Mouse (Mus musculus) limb, embryonic 11.5 days (tissue): ENCODE measurements at regions not wholly inside any gene's neighbourhood (a gene's known extent, or its start where the extent isn't known, plus 50 kb on each side); places are given as distances from the start of the nearest gene placed in this dataset. TPM values are rescaled to one million over a fixed set of nuclear protein-coding genes. Genes with fewer than 3 reads are reported as not detected.

ENCODE experiments used
- ATAC-seq: fragments of 200-750 bp; cut with Nextera tagmentation; 2 replicates; pipeline ENCODE4 v1.8.0; 2017; ENCODE audit warnings: low read depth; ENCODE audit not compliant: insufficient number of reproducible peaks, low FRiP score, low TSS enrichment
- DNase-seq: peaks from one replicate; pipeline ENCODE4 v3.0.0-alpha.2; 2015; ENCODE audit warnings: low spot score
- H3K27ac ChIP-seq: fragments of 300-500 bp; sonication (generic); replicated peaks from 2 replicates; pipeline ENCODE4 v1.5.1; 2014; ENCODE audit warnings: low read depth, mild to moderate bottlenecking, low read length
- H3K27me3 ChIP-seq: fragments of 300-500 bp; sonication (generic); 2 replicates; pipeline ENCODE4 v1.6.1; 2014; ENCODE audit warnings: mild to moderate bottlenecking, low read length, mixed read lengths; ENCODE audit not compliant: control insufficient read depth, insufficient read depth
- H3K36me3 ChIP-seq: fragments of 300-500 bp; sonication (generic); 2 replicates; pipeline ENCODE4 v1.6.1; 2014; ENCODE audit warnings: mild to moderate bottlenecking, low read length, moderate library complexity, mixed read lengths; ENCODE audit not compliant: control insufficient read depth, insufficient read depth
- H3K4me1 ChIP-seq: fragments of 300-500 bp; sonication (generic); 2 replicates; pipeline ENCODE4 v1.6.1; 2014; ENCODE audit warnings: low read length, mixed read lengths; ENCODE audit not compliant: control insufficient read depth, insufficient read depth
- H3K4me2 ChIP-seq: fragments of 300-500 bp; sonication (generic); 2 replicates; pipeline ENCODE4 v1.6.1; 2014; ENCODE audit warnings: low read depth, mild to moderate bottlenecking, moderate library complexity; ENCODE audit not compliant: severe bottlenecking
- H3K4me3 ChIP-seq: fragments of 300-500 bp; sonication (generic); 2 replicates; pipeline ENCODE4 v1.5.1; 2014; ENCODE audit warnings: low read depth, low read length
- H3K9ac ChIP-seq: fragments of 300-500 bp; sonication (generic); 2 replicates; pipeline ENCODE4 v1.6.1; 2014; ENCODE audit warnings: mild to moderate bottlenecking, low read length
- H3K9me3 ChIP-seq: fragments of 300-500 bp; sonication (generic); 2 replicates; pipeline ENCODE4 v1.6.1; 2016; ENCODE audit warnings: low read length; ENCODE audit not compliant: control insufficient read depth
- WGBS: fragments of 180-500 bp; shearing (Covaris S2); extraction: QIAGEN DNeasy Blood & Tissue Kit; methylation state at CpG from one replicate; pipeline ENCODE4 v1.1.7; 2014; 5-methylcytosine and 5-hydroxymethylcytosine counted together
- microRNA-seq: library from miRNA; unstranded; fragments of <30 nt; microRNA quantifications from one replicate; pipeline ENCODE4, GENCODE M21; 2016

DNA sequence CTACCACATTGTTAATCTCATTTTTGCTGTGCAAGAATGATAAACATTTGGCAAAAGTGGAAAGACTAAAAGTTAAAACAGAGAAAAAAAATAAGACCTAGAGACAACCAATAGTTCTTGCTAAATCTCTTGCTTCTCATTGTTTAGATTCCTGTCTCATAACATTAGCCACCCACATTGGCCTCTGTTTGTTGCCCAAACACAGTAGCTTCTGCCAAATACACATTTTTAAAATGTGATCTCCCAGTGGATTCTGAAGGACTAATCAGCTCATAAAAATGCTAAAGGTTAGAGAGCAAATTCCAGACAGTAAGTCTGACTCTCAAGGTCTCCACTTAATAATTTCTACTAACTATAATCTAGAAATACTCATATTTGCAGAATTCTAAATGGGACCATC lies 127.1 kb upstream of the Arx start:
- Histone ChIP-seq H3K9me3 (no peaks in the 10 kb centered on the region), H3K36me3 (no peaks in the 10 kb centered on the region), H3K27ac (no peak overlapping the region), H3K27me3 (no peaks in the 10 kb centered on the region), H3K4me1 (no peaks in the 10 kb centered on the region), H3K4me3 (no peak overlapping the region), H3K4me2 (no peak overlapping the region), H3K9ac (no peak overlapping the region)
- ATAC-seq, result no peak
- no peak for DNase-seq

DNA sequence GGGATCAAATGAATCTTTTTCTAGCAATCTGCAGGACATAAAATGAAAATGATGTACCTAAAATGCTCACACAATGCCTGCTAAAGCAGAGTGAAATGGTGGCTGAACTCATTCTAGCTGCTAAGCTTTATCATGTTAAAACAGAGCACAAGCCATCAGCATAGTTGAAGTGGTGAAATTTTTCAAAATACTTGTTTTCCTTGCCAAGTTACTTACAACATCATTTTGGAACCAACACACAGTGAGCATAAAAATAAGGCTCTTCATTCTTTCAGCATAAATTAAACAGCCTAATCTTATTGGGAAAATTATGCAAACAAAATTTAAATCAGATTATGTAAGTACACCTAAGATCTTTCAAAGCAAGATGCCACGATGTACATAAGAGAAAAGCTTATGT lies 125.3 kb upstream of the Arx start:
- Histone ChIP-seq H3K27me3 (no peaks in the 10 kb centered on the region), H3K4me1 (no peaks in the 10 kb centered on the region), H3K9ac (no peak overlapping the region), H3K4me3 (no peak overlapping the region), H3K4me2 (no peak overlapping the region), H3K27ac (no peak overlapping the region), H3K36me3 (no peaks in the 10 kb centered on the region), H3K9me3 (no peaks in the 10 kb centered on the region)
- ATAC-seq, result no peak
- DNase-seq, result no peak
- 61% methylated on average over 1 of the region's 1 CpGs for WGBS

Small RNA genes lying in the stretch of these regions (microRNA-seq; reads per million reads assigned to microRNA genes)
- not detected for gene Gm24973
